Mouse (Mus musculus) heart, postnatal 0 days (tissue): Measurements from ENCODE around the gene Rrbp1.

Source experiments
- CTCF ChIP-seq: IDR thresholded peaks from 2 replicates; pipeline ENCODE4 v1.5.1; 2016; ENCODE audit warnings: antibody characterized with exemption, control low read depth, low read depth
- EP300 ChIP-seq: IDR thresholded peaks from 2 replicates; pipeline ENCODE4 v1.6.1; 2016; ENCODE audit warnings: antibody characterized with exemption, low read depth

DNA sequence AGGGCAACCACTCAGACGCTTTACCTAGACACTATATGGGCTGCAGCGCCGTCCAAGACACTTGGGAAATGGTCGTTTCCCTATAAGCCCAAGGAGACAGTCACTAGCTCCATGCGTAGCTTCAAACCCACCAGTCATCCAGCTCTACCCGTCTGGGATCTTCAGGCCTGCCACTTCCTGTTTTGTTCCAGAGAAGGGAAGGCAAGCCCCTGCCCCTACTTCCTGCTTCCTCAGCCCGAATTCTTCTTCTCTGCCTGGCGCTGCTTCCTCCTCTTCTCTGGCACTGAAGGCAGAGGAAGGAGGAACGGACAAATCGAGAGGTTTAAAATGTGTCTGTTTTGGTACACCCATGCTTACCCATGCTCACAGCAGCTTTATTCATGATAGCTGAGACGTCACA, 35.9 kb upstream of the Rrbp1 start:
- no peak for TF ChIP-seq EP300
- no peak for TF ChIP-seq CTCF
